Mouse (Mus musculus): ENCODE data around the gene Hist1h2ac. TPM values are rescaled to one million over a fixed set of nuclear protein-coding genes. Genes with fewer than 3 reads are reported as not detected.
A peak's percentile ranks its signal among the peaks of the same experiment; 100 is the strongest.
"Not testable (repeated sequence)": the region's sequence is repeated elsewhere in the genome, so short reads cannot be mapped to it uniquely, and the experiment has no call there.

Hist1h2ac gene
- polyA plus RNA-seq, 1 experiment from 2014 or later = 0.59 TPM

- Histone ChIP-seq H3K4me1 (peaks cover 12% of the 10 kb centered on the region), H3K9ac (no peak overlapping the region), H3K36me3 (no peaks in the 10 kb centered on the region), H3K9me3 (peaks cover 7% of the 10 kb centered on the region; the same call in 1 of the 2 replicates), H3K27ac (replicated peaks) (no peak overlapping the region), H3K27me3 (replicated peaks) (no peaks in the 10 kb centered on the region), H3K4me2 (no peak overlapping the region), H3K4me3 (no peak overlapping the region)
- WGBS = 53% methylated on average over 5 of the region's 5 CpGs
- ATAC-seq (ENCODE audit: extremely low read depth, insufficient number of reproducible peaks, low FRiP score, low TSS enrichment) = no peak
Observed at GRCm38 (mm10) chr13:23716261-23717042, 32.7 kb upstream of the Hist1h2ac start.

GRCm38 (mm10) chr13:23710374-23711089, 26.8 kb upstream of the Hist1h2ac start, which contains the start of gene Hfe:
Gene Hfe (minus strand): TSS chr13:23710854.
- Histone ChIP-seq H3K9me3 (no peaks in the 10 kb centered on the region), H3K4me1 (peaks cover 31% of the 10 kb centered on the region), H3K4me3 (peak within 1 kb of the TSS; percentile 55), H3K27ac (replicated peaks) (peak within 1 kb of the TSS; percentile 59), H3K4me2 (peak within 1 kb of the TSS; percentile 86), H3K27me3 (replicated peaks) (no peaks in the 10 kb centered on the region), H3K36me3 (no peaks in the 10 kb centered on the region), H3K9ac (peak within 1 kb of the TSS; percentile 78)
- WGBS = 2% methylated on average over 17 of the region's 17 CpGs
- no peak for ATAC-seq (ENCODE audit: extremely low read depth, insufficient number of reproducible peaks, low FRiP score, low TSS enrichment)

GRCm38 (mm10) chr13:23709714-23710373, 26.1 kb upstream of the Hist1h2ac start:
- Histone ChIP-seq H3K9me3 (no peaks in the 10 kb centered on the region), H3K4me2 (peak overlapping the region; percentile 86), H3K9ac (peak overlapping the region; percentile 78), H3K36me3 (no peaks in the 10 kb centered on the region), H3K4me3 (peak overlapping the region; percentile 55), H3K4me1 (peaks cover 28% of the 10 kb centered on the region), H3K27me3 (replicated peaks) (no peaks in the 10 kb centered on the region), H3K27ac (replicated peaks) (peak overlapping the region; percentile 59)
- no peak for ATAC-seq (ENCODE audit: extremely low read depth, insufficient number of reproducible peaks, low FRiP score, low TSS enrichment)
- WGBS = 31% methylated on average over 15 of the region's 15 CpGs

GRCm38 (mm10) chr13:23708654-23709053, 24.9 kb upstream of the Hist1h2ac start:
- Histone ChIP-seq H3K27me3 (replicated peaks) (no peaks in the 10 kb centered on the region), H3K36me3 (no peaks in the 10 kb centered on the region), H3K9me3 (no peaks in the 10 kb centered on the region), H3K27ac (replicated peaks) (peak overlapping the region; percentile 58), H3K4me2 (no peak overlapping the region), H3K4me3 (no peak overlapping the region), H3K4me1 (peaks cover 28% of the 10 kb centered on the region), H3K9ac (no peak overlapping the region)
- ATAC-seq (ENCODE audit: extremely low read depth, insufficient number of reproducible peaks, low FRiP score, low TSS enrichment) = no peak
- 53% methylated on average over 4 of the region's 4 CpGs for WGBS

- 76% methylated on average over 4 of the region's 4 CpGs for WGBS
Observed at GRCm38 (mm10) chr13:23708041-23708440, 24.3 kb upstream of the Hist1h2ac start.

GRCm38 (mm10) chr13:23706771-23707170, 23.0 kb upstream of the Hist1h2ac start:
- no peak overlapping the region for H3K4me2 ChIP-seq
- no peak overlapping the region for H3K4me3 ChIP-seq
- H3K9ac ChIP-seq = no peak overlapping the region
- H3K9me3 ChIP-seq = no peaks in the 10 kb centered on the region
- H3K27me3 ChIP-seq (replicated peaks) = no peaks in the 10 kb centered on the region
- no peaks in the 10 kb centered on the region for H3K36me3 ChIP-seq
- no peak overlapping the region for H3K27ac ChIP-seq (replicated peaks)
- WGBS = 81% methylated on average over 12 of the region's 12 CpGs
- ATAC-seq (ENCODE audit: extremely low read depth, insufficient number of reproducible peaks, low FRiP score, low TSS enrichment) = no peak
- peaks cover 28% of the 10 kb centered on the region for H3K4me1 ChIP-seq

More at GRCm38 (mm10) chr13:23708041-23708440, 24.3 kb upstream of the Hist1h2ac start:
- no peak overlapping the region for H3K4me3 ChIP-seq
- H3K27me3 ChIP-seq (replicated peaks) = no peaks in the 10 kb centered on the region
- no peak overlapping the region for H3K9ac ChIP-seq
- H3K27ac ChIP-seq (replicated peaks) = peak overlapping the region; percentile 58
- H3K4me2 ChIP-seq = no peak overlapping the region
- no peaks in the 10 kb centered on the region for H3K36me3 ChIP-seq
- no peaks in the 10 kb centered on the region for H3K9me3 ChIP-seq
- ATAC-seq (ENCODE audit: extremely low read depth, insufficient number of reproducible peaks, low FRiP score, low TSS enrichment) = no peak
- peaks cover 28% of the 10 kb centered on the region for H3K4me1 ChIP-seq

- ATAC-seq (ENCODE audit: extremely low read depth, insufficient number of reproducible peaks, low FRiP score, low TSS enrichment) = no peak
- H3K9me3 ChIP-seq = no peaks in the 10 kb centered on the region
- no peak overlapping the region for H3K4me2 ChIP-seq
- no peaks in the 10 kb centered on the region for H3K27me3 ChIP-seq (replicated peaks)
- H3K9ac ChIP-seq = no peak overlapping the region
- H3K27ac ChIP-seq (replicated peaks) = no peak overlapping the region
- no peak overlapping the region for H3K4me3 ChIP-seq
- 73% methylated on average over 7 of the region's 7 CpGs for WGBS
- peaks cover 28% of the 10 kb centered on the region for H3K4me1 ChIP-seq
- H3K36me3 ChIP-seq = no peaks in the 10 kb centered on the region
Observed at GRCm38 (mm10) chr13:23705751-23706356, 22.1 kb upstream of the Hist1h2ac start.

- not testable (repeated sequence) for H3K4me3 ChIP-seq; H3K36me3 ChIP-seq; ATAC-seq (ENCODE audit: extremely low read depth, insufficient number of reproducible peaks, low FRiP score, low TSS enrichment); H3K4me2 ChIP-seq; H3K9ac ChIP-seq; H3K4me1 ChIP-seq; H3K27me3 ChIP-seq (replicated peaks); H3K27ac ChIP-seq (replicated peaks); H3K9me3 ChIP-seq
- 76% methylated on average over 2 of the region's 2 CpGs for WGBS
Observed at GRCm38 (mm10) chr13:23702801-23703200, 19.1 kb upstream of the Hist1h2ac start.

GRCm38 (mm10) chr13:23702220-23702619, 18.5 kb upstream of the Hist1h2ac start:
- no peak overlapping the region for H3K27ac ChIP-seq (replicated peaks)
- H3K36me3 ChIP-seq = no peaks in the 10 kb centered on the region
- 79% methylated on average over 4 of the region's 4 CpGs for WGBS
- H3K9me3 ChIP-seq = no peaks in the 10 kb centered on the region
- H3K4me2 ChIP-seq = no peak overlapping the region
- no peak for ATAC-seq (ENCODE audit: extremely low read depth, insufficient number of reproducible peaks, low FRiP score, low TSS enrichment)
- no peak overlapping the region for H3K9ac ChIP-seq
- no peaks in the 10 kb centered on the region for H3K27me3 ChIP-seq (replicated peaks)
- peaks cover 13% of the 10 kb centered on the region for H3K4me1 ChIP-seq
- no peak overlapping the region for H3K4me3 ChIP-seq

GRCm38 (mm10) chr13:23700786-23701520, 17.2 kb upstream of the Hist1h2ac start:
- ATAC-seq (ENCODE audit: extremely low read depth, insufficient number of reproducible peaks, low FRiP score, low TSS enrichment) = peak; percentile 5; the same call in 1 of the 2 replicates
- no peaks in the 10 kb centered on the region for H3K27me3 ChIP-seq (replicated peaks)
- peak overlapping the region; percentile 63; the same call in 1 of the 2 replicates for H3K9ac ChIP-seq
- no peak overlapping the region for H3K4me2 ChIP-seq
- no peaks in the 10 kb centered on the region for H3K9me3 ChIP-seq
- H3K4me1 ChIP-seq = peaks cover 19% of the 10 kb centered on the region
- no peak overlapping the region for H3K4me3 ChIP-seq
- 17% methylated on average over 8 of the region's 8 CpGs for WGBS
- H3K27ac ChIP-seq (replicated peaks) = no peak overlapping the region
- H3K36me3 ChIP-seq = no peaks in the 10 kb centered on the region
